9 mouse cellular contexts compared by ENCODE assay signal in the genomic region with DNA sequence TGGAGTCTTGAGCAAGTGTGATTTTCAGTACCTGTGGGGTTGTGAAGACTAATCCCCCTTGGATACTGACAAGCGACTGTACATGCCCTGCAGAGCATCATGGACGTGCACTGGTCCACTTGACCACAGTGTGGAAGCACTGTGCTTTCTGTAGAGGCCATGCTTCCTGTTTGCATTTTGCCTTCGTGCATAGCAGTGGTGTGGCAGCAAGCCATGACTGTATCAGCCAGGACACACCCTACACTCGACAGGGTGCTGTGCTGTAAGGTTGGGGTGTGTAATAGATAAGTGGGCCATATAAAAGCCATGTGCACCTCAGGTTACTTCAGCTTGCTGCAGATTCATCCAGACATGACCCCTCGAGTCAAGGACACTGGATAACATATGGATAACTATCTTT. TPM values are rescaled to one million over a fixed set of nuclear protein-coding genes. Genes with fewer than 3 reads are reported as not detected.
DNase-seq lines count a peak whose midpoint lies in the region; TF ChIP-seq lines count a peak whose summit lies in the region.
"Had no signal": no experiment of that assay in that cellular context is flagged by ENCODE, and none has a peak within 500 bp of the region (broad histone marks: within the 10 kb centered on the region; RNA-seq: fewer than 3 reads in every experiment).

No protein-coding gene starts in this region.

- TF ChIP-seq EP300 in heart, adult 2 months (IDR thresholded peaks at IDR 0.05; ENCODE audit: insufficient read depth, low read depth, low read length) = no peak

- H3K27ac ChIP-seq in heart, adult 2 months = no peak overlapping the region
- H3K27ac ChIP-seq: heart, embryonic 13.5 days had no signal

- H3K27me3 ChIP-seq in heart, adult 2 months (ENCODE audit: control insufficient read depth, insufficient read depth, low read length) = no peaks in the 10 kb centered on the region
- H3K27me3 ChIP-seq: heart, embryonic 13.5 days had no signal

- H3K79me2 ChIP-seq in heart, adult 2 months (replicated peaks; ENCODE audit: control insufficient read depth, insufficient read depth, low read length) = no peaks in the 10 kb centered on the region

- no peak overlapping the region for H3K4me3 ChIP-seq in heart, adult 2 months
- H3K4me3 ChIP-seq: heart, embryonic 13.5 days had no signal

- peak in 1 of 2 experiments; percentile 41 for DNase-seq in heart, adult 2 months
- DNase-seq in heart, adult 9 months (ENCODE audit: low spot score in 2 of 2) = no peak
- DNase-seq in CD4-positive, CD25-positive, alpha-beta regulatory T cell, adult 2 months (ENCODE audit: low read depth, low spot score) = peak; percentile 33
- peak; percentile 60 for DNase-seq in heart, postnatal 4 days
- DNase-seq in lung, postnatal 36 days = peak; percentile 90
- DNase-seq in right cerebral cortex, postnatal 36 days (ENCODE audit: low spot score in 2 of 2) = no peak
- no peak for DNase-seq in gastrocnemius, adult 8-10 months (ENCODE audit: low spot score in 2 of 2)
- DNase-seq in left cerebral cortex, adult 8-10 months (ENCODE audit: low spot score in 2 of 2) = no peak

- intact Hi-C loops in heart, adult 2 months (cut with DNase I) = no loop called here

- no peak overlapping the region for H3K9ac ChIP-seq in heart, adult 2 months (ENCODE audit: low read depth, low read length)
- H3K9ac ChIP-seq: heart, embryonic 13.5 days had no signal

- peaks cover 2% of the 10 kb centered on the region; the same call in 1 of the 2 replicates for H3K4me1 ChIP-seq in heart, adult 2 months (ENCODE audit: control insufficient read depth, insufficient read depth, low read length)

- peak; percentile 49 for TF ChIP-seq CTCF in heart, adult 2 months (IDR thresholded peaks at IDR 0.05)

- WGBS in heart, adult 2 months = 33% methylated on average over 5 of the region's 5 CpGs

- TF ChIP-seq POLR2A in heart, adult 2 months (IDR thresholded peaks at IDR 0.05; ENCODE audit: insufficient read depth, low read depth, low read length) = no peak

- no peaks in the 10 kb centered on the region for H3K36me3 ChIP-seq in heart, adult 2 months (ENCODE audit: control insufficient read depth, insufficient read depth, low read length)
- H3K36me3 ChIP-seq: heart, embryonic 13.5 days had no signal

RNA-seq across cellular contexts. Expression of a gene that starts 24.3 kb away (rescaled TPM):
- under 1 TPM; 0.25 to 0.26 TPM for total RNA-seq in heart, adult 2 months (2021)
- 0.27 and 0.32 TPM in 2 replicates for polyA plus RNA-seq in heart, adult 2 months (2012; rRNA removed)
- under 1 TPM; 0.98 to 0.99 TPM for total RNA-seq in heart, postnatal 4 days (2021)
- total RNA-seq in gastrocnemius, adult 8-10 months (2022) = under 1 TPM in 2 of 4 experiments, not detected in 2; 0.19 to 0.22 TPM
- 1 to 10 TPM in 3 of 4 experiments, under 1 TPM in 1; 0.97 to 1.5 (median 1.3) TPM for total RNA-seq in left cerebral cortex, adult 8-10 months (2022)

Comparison
In these comparisons a context has a peak if more than half of its experiments do, and no peak if none do; other contexts are left out.
1. DNase-seq: peak in CD4-positive, CD25-positive, alpha-beta regulatory T cell, adult 2 months (single experiment), heart, postnatal 4 days (single experiment) and lung, postnatal 36 days (single experiment); none in heart, adult 9 months (0 of 2), right cerebral cortex, postnatal 36 days (0 of 2), gastrocnemius, adult 8-10 months (0 of 2) and left cerebral cortex, adult 8-10 months (0 of 2).